Mouse (Mus musculus) liver, adult (tissue): ENCODE results near the gene Nfkbil1.

Experiments used
- GATA4 ChIP-seq: IDR thresholded peaks from 2 replicates; pipeline ENCODE4 v1.6.1; 2014; ENCODE audit warnings: mild to moderate bottlenecking, low read length; ENCODE audit not compliant: insufficient replicate concordance

Gene Nfkbil1

DNA sequence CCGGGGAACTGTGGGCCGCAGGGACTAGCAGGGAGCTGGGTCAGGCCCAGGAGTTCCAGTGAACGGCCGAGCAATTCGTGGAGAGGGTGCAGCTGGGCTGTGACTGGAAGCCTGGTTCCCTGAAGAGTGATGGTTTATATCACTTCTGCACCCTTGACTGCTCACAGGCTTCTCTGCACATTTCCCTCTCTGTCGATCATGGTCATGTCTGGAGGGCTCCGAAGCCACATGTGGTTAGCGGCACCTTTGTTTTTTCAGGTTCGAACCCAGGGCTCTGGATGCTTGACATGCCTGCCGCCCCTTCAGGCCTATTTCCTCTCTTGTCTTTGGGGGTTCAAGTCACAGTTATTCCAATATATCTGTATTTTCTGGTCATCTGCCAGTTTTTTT, 30.2 kb downstream of the Nfkbil1 start:
- TF ChIP-seq GATA4, result no peak

DNA sequence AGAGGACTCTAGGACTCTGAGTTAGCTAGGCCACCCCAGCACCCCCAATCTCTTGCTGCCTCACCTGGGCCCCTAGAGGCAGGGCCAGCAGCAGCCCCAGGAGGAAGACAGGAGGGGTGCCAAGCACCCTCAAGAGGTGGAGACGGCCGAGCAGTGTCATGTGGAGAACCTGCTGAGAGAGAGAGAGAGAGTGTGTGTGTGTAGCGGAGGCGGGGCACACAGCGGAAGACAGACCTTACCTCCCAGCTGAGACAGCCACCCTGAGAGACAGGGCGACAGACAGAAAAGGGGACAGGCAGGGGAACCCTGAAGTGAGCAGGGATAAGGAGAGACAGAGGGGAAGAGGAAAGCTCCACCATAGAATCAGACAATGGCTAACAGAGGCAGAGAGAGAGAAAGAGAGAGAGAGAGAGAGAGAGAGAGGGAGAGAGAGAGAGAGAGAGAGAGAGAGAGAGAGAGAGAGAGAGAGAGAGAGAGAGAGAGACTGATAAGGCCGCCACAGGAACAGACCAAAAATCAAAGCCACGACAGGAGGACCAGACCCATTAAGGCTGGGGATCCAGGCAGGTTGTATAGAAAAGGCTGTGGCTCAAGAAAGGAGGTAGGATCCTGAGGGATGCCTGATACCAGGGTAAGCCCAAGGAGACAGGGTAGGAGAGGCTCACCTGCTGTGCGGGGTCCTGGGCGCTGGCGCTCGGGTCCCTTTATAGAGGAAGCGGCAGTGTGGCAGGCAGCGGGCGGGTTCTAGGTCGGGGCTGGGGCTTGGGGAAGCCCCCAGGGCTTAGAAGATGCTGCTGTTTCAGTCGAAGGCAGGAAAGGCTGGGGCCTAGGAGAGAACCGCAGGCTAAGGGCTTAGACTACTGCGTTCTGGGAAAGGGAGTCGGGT, 30.9 kb downstream of the Nfkbil1 start, which contains the start of gene Lta:
Lta (minus strand) TSS at position 858 of the 886 bp plus-strand sequence.
- TF ChIP-seq GATA4, result no peak

- no peak for TF ChIP-seq GATA4
Measured at GRCm38 (mm10) chr17:35202442-35202841, 33.1 kb downstream of the Nfkbil1 start.

GRCm38 (mm10) chr17:35201787-35202186, 33.8 kb downstream of the Nfkbil1 start, which contains the start of gene Tnf:
Tnf (minus strand) TSS chr17:35202007.
- TF ChIP-seq GATA4, result no peak

DNA sequence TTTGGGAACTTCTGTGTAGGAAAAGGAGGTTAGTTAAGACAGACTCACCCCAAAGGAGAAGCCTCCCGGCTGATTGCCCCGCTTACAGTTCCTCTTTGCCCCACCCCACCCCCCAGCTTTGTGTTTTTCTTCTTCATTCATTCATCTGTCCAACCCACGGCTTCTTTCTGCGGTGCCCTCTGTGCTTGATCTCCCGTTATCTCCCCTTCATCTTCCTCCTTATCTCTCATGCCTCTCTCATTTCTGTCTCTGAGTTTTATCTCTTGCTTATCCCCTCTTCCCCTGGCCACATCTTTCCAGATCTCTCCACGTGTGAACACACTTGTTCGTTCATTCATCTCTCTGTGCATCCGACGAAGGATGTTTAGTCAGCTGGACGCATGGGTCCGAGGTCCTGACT, 34.5 kb downstream of the Nfkbil1 start:
- TF ChIP-seq GATA4, result no peak

- no peak for TF ChIP-seq GATA4
Measured at GRCm38 (mm10) chr17:35200398-35200797, 35.2 kb downstream of the Nfkbil1 start.

DNA sequence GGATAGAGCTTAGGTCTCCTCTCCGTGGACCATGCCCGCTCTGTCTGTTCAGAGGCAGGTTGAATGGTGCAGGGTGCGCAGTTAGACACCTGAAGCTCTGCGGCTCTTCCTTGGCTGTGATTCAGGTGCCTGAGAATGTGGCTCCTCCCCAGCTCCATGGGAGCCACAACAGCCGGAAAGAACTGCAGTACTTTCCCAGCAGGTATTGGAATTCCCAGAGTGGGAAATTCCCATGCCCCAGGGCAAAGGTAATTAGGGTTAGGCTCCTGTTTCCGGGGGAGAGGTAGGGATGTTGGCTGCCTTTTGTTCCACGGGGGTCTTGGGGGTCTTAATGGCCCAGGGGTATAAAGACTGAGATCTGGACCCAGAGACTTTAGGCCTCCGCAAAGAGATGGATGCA, 36.6 kb downstream of the Nfkbil1 start:
- no peak for TF ChIP-seq GATA4

DNA sequence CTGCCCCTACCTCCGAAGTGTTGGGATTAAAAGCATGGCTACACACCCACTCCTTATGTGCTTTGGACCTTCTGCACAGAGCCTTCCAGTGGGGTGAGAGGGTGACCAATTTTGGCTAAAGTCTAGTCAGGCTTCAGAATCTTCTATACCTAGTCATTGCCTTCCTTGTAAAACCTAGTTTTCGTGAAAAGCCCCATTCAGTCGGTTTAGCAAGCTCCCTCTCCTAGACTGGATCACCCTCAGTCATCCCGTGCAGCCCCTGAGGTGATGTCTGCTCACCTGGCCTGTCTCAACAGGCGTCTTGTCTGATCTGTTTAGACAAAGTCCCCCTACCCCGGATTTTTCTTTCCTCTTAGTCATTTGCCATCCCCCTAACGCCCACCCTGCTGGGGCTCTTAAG, 37.6 kb downstream of the Nfkbil1 start:
- no peak for TF ChIP-seq GATA4

- TF ChIP-seq GATA4, result no peak
Measured at GRCm38 (mm10) chr17:35197126-35197525, 38.5 kb downstream of the Nfkbil1 start.

GRCm38 (mm10) chr17:35196321-35196641, 39.3 kb downstream of the Nfkbil1 start:
- no peak for TF ChIP-seq GATA4

- no peak; the same call in 1 of the 2 replicates for TF ChIP-seq GATA4
Measured at GRCm38 (mm10) chr17:35195631-35196320, 39.8 kb downstream of the Nfkbil1 start.

DNA sequence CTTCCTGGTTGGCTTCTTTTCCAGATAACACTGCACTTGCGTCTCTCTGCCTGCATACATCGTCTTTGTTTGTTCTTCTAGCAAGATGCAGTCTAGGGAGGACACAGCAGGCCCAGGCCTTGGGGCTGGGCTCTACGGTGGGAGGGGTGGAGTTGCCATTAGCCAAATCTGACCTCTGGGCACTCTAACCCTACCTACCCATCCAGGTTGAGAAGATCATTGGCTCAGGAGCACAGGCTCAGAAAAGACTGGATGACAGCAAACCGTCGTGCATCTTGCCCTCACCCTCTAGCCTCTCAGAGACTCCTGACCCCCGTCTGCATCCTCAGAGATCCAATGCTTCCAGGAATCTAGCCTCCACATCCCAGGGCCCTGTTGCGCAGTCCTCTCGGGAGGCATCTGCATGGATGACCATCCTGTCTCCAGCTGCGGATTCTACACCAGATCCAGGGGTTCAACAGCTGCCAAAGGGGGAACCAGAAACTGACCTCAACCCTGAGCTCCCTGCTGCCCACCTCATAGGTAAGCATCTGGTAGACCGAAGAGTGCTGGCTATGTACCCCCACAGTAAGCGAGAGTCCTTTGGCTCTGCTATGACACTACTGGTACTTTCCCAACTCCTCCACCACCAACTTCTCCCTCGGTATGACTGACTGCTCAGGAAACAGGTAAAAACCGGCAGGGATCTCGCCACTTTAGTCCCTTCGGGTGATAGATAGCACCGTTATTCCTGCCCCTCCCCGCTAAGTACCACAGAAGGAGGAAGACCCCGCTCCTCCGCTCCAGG, 40.6 kb downstream of the Nfkbil1 start:
- no peak for TF ChIP-seq GATA4

DNA sequence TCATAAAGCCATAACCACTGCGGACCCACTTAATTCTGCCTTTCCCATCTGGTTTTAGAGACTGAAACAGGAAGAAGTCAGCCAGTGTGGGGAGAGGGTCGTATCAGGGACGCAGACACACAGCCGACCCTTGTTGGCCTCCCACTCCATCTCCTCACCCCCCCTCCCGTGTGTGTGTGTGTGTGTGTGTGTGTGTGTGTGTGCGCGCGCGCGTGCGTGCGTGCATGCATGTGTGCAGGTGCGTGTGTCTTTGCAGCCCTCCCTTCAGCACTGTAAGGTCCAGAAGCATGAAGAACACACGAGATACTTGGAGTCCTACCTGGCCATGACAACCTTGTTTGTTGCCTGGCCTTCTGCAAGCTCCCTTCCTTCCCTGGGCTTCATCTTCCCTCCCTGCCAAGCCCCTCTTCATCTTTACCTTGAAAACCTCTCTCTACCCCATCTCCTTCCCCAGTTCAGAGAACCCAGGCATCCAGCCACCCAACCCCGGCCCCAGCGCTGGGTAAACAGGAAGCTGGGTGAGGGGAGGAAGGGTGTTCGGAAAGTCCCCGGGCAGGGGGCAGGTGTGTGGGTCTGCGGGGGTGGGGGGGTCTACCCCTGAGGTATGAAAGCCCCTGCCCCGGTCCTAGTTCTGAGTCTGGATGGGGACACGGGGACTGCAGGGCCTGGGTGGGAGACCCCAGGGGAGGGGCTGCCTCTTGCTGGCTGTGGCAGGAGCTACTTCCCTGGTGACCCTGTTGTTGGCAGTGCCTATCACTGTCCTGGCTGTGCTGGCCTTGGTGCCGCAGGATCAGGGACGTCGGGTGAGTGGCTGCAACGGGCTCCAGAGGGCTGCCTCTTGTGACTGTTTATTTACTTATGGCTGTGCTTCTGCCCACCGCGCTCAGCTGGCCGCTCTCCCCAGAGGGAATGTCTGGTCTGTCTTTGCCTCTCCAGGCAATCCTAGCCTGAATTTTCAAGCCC, 41.4 kb downstream of the Nfkbil1 start, which contains the start of gene Ltb:
Ltb (plus strand) TSS at position 559 of the 963 bp plus-strand sequence.
- TF ChIP-seq GATA4, result no peak

- no peak for TF ChIP-seq GATA4
Measured at GRCm38 (mm10) chr17:35192924-35193323, 42.7 kb downstream of the Nfkbil1 start.

- TF ChIP-seq GATA4, result no peak
Measured at GRCm38 (mm10) chr17:35191723-35192122, 43.9 kb downstream of the Nfkbil1 start.

- TF ChIP-seq GATA4, result no peak
Measured at GRCm38 (mm10) chr17:35190096-35190495, 45.5 kb downstream of the Nfkbil1 start.
